Mouse (Mus musculus): Measurements from ENCODE around the gene Mapk8ip3.

DNA sequence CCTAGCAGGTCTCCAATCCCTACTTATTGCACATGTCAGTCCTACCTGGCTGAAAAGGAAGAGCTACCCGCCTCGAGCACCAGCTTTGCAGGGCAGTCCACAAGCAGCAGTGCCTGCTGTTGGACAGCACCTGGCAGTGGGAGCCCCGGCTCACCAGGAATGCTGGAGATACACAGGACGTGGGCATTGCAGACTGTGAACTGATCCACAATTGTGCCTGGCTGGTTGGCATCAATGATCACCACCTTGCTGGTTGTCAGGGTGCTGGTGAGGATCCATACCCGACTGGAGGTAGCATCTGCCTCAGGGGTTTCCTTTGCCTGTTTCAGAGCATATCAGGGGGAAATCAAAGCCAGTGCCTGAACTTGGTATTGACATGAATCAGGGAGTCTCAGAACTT lies 34.7 kb downstream of the Mapk8ip3 start:
- TF ChIP-seq CTCF (conservative IDR thresholded peaks at IDR 0.05; ENCODE audit: insufficient read depth, insufficient read length, low read depth, low read length) (no peak), POLR2A (IDR thresholded peaks at IDR 0.05; ENCODE audit: low read depth, low read length) (no peak)
